In genomic region chr16:42380641-42381040, GRCm38 (mm10) we compare ENCODE assay signal across 11 mouse cellular contexts. TPM values are rescaled to one million over a fixed set of nuclear protein-coding genes. Genes with fewer than 3 reads are reported as not detected.
A peak's percentile ranks its signal among the peaks of the same experiment; 100 is the strongest.
DNase-seq lines count a peak whose midpoint lies in the region; TF ChIP-seq lines count a peak whose summit lies in the region.
"Had no signal": no experiment of that assay in that cellular context is flagged by ENCODE, and none has a peak within 500 bp of the region (broad histone marks: within the 10 kb centered on the region; RNA-seq: fewer than 3 reads in every experiment).

No protein-coding gene starts in this region.

- TF ChIP-seq POLR2A in brain, embryonic 14.5 days (IDR thresholded peaks at IDR 0.05; ENCODE audit: borderline replicate concordance, extremely low read depth, insufficient read depth, insufficient read length, poor library complexity, severe bottlenecking), result no peak

- peak; percentile 15 for DNase-seq in left cerebral cortex, postnatal 4 days
- no peak for DNase-seq in left cerebral cortex, adult 9 months (ENCODE audit: low spot score in 2 of 2)
- peak; percentile 6 for DNase-seq in NIH3T3 (ENCODE audit: low read depth)
- DNase-seq in brain, embryonic 14.5 days (ENCODE audit: low read depth), result peak; percentile 35
- peak; percentile 10 for DNase-seq in gastrocnemius, postnatal 10 days
- no peak for DNase-seq in kidney, adult 11 months
- DNase-seq in right cerebral cortex, adult 2 months (ENCODE audit: low spot score in 2 of 2), result no peak
- DNase-seq: embryo, embryonic 11 days; liver, embryonic 13.5 days; right cerebral cortex, postnatal 14 days had no signal

- TF ChIP-seq CTCF in brain, embryonic 14.5 days (IDR thresholded peaks at IDR 0.05; ENCODE audit: borderline replicate concordance, extremely low read depth, insufficient read depth, insufficient read length), result no peak

- intact Hi-C loops in left cerebral cortex, postnatal 4 days (cut with DNase I), result no loop called here

RNA-seq across cellular contexts. Expression of gene Gap43, which starts 40.2 kb away (rescaled TPM):
- 1,000 to 10,000 TPM; 1,463 to 1,471 TPM for total RNA-seq in left cerebral cortex, postnatal 4 days (2021)
- 655 and 1,129 TPM in 2 replicates for polyA plus RNA-seq in brain, embryonic 14.5 days (2012; rRNA removed)
- total RNA-seq in gastrocnemius, postnatal 10 days (2021), result 10 to 100 TPM in 1 of 2 experiments, 1 to 10 TPM in 1; 9.5 to 14.7 TPM
- polyA plus RNA-seq: macrophage had no signal

Comparison
In these comparisons a context has a peak if more than half of its experiments do, and no peak if none do; other contexts are left out.
1. DNase-seq: peak in left cerebral cortex, postnatal 4 days (single experiment), NIH3T3 (single experiment), brain, embryonic 14.5 days (single experiment) and gastrocnemius, postnatal 10 days (single experiment); none in left cerebral cortex, adult 9 months (0 of 2), kidney, adult 11 months (single experiment) and right cerebral cortex, adult 2 months (0 of 2).
2. RNA of gene Gap43, which starts 40.2 kb away (total RNA-seq): 1,463 to 1,471 TPM in left cerebral cortex, postnatal 4 days; 9.5 to 14.7 TPM in gastrocnemius, postnatal 10 days; every median in the first group is over 10 times any median in the second.